Mouse (Mus musculus) adrenal gland (tissue): ENCODE measurements around the gene Nr1i3.

ENCODE experiments used
- intact Hi-C: fragments of 180-260 bp; cut with DNase I; formaldehyde crosslinking; loops from one replicate; pipeline ENCODE4 v1.15.1; 2025

The Nr1i3 gene

GRCm38 (mm10) chr1:171193911-171194830 lies 19.6 kb upstream of the Nr1i3 start:
- intact Hi-C loops, result no loop called here

- intact Hi-C loops, result no loop called here
Observed at GRCm38 (mm10) chr1:171195046-171195822, 18.5 kb upstream of the Nr1i3 start.

- intact Hi-C loops, result no loop called here
Observed at GRCm38 (mm10) chr1:171195887-171196397, 17.8 kb upstream of the Nr1i3 start, which contains the start of gene Pcp4l1. Pcp4l1 (minus strand) TSS chr1:171196268.

GRCm38 (mm10) chr1:171199532-171199931 lies 14.2 kb upstream of the Nr1i3 start:
- intact Hi-C loops, result no loop called here

GRCm38 (mm10) chr1:171200769-171201168 lies 13.0 kb upstream of the Nr1i3 start:
- intact Hi-C loops, result no loop called here

GRCm38 (mm10) chr1:171203471-171204248 lies 10.1 kb upstream of the Nr1i3 start:
- intact Hi-C loops, result no loop called here

- intact Hi-C loops, result no loop called here
Observed at GRCm38 (mm10) chr1:171204249-171204644, 9.5 kb upstream of the Nr1i3 start.

GRCm38 (mm10) chr1:171205704-171206493 lies 7.9 kb upstream of the Nr1i3 start:
- intact Hi-C loops, result loop anchor here (5.0 kb wide), 1 partner anchor 34 kb away; no protein-coding TSS in a partner anchor

- intact Hi-C loops, result loop anchor here (5.0 kb wide), 1 partner anchor 37 kb away; no protein-coding TSS in a partner anchor
Observed at GRCm38 (mm10) chr1:171209409-171209808, 4.4 kb upstream of the Nr1i3 start.

GRCm38 (mm10) chr1:171212854-171213253 lies 916 bp upstream of the Nr1i3 start:
- intact Hi-C loops, result no loop called here

- intact Hi-C loops, result no loop called here
Observed at GRCm38 (mm10) chr1:171216241-171216955, 2.6 kb downstream of the Nr1i3 start.

GRCm38 (mm10) chr1:171220871-171221270 lies 7.1 kb downstream of the Nr1i3 start:
- intact Hi-C loops, result loop anchor here (1.0 to 2.0 kb wide), 2 partner anchors 56 to 103 kb away; no protein-coding TSS in a partner anchor

- intact Hi-C loops, result loop anchor here (1.0 to 2.0 kb wide), 2 partner anchors 36 to 57 kb away; no protein-coding TSS in a partner anchor
Observed at GRCm38 (mm10) chr1:171221281-171222193, 7.8 kb downstream of the Nr1i3 start.

- intact Hi-C loops, result loop anchor here (1.0 kb wide), 1 partner anchor 35 kb away; no protein-coding TSS in a partner anchor
Observed at GRCm38 (mm10) chr1:171222238-171223155, 8.7 kb downstream of the Nr1i3 start, which contains the start of gene Tomm40l. Tomm40l (minus strand) TSS chr1:171222514.

GRCm38 (mm10) chr1:171223168-171223567 lies 9.4 kb downstream of the Nr1i3 start:
- intact Hi-C loops, result no loop called here

GRCm38 (mm10) chr1:171223796-171224195 lies 10.0 kb downstream of the Nr1i3 start:
- intact Hi-C loops, result loop anchor here (2.0 kb wide), 1 partner anchor 15 kb away; no protein-coding TSS in a partner anchor

- intact Hi-C loops, result loop anchor here (2.0 kb wide), 1 partner anchor 14 kb away; no protein-coding TSS in a partner anchor
Observed at GRCm38 (mm10) chr1:171224857-171225256, 11.1 kb downstream of the Nr1i3 start, which contains the start of gene Apoa2. Apoa2 (plus strand) TSS chr1:171225054.
